Mouse (Mus musculus): ENCODE data around the gene Fibin.

- TF ChIP-seq CTCF (IDR thresholded peaks at IDR 0.05; ENCODE audit: low read depth): no peak
- no peak for TF ChIP-seq EP300 (IDR thresholded peaks at IDR 0.05; ENCODE audit: low read depth)
Observed at GRCm38 (mm10) chr2:110328953-110329352, 34.0 kb downstream of the Fibin start.
